Mouse (Mus musculus) spleen, adult 2 months (tissue): Measurements from ENCODE around the gene Fbxo11.
"Not testable (repeated sequence)": the region's sequence is repeated elsewhere in the genome, so short reads cannot be mapped to it uniquely, and the experiment has no call there.

Experiments used
- CTCF ChIP-seq: fragments of 200-500 bp; IDR thresholded peaks from 2 replicates; pipeline ENCODE4 v1.5.1; 2011; ENCODE audit warnings: mild to moderate bottlenecking, inconsistent platforms; ENCODE audit not compliant: insufficient read depth, insufficient read length, insufficient replicate concordance; ENCODE audit errors: extremely low read depth
- POLR2A ChIP-seq: fragments of 200-500 bp; IDR thresholded peaks from 2 replicates; pipeline ENCODE4 v1.6.1; 2011; ENCODE audit warnings: low read depth, low read length, inconsistent platforms

DNA sequence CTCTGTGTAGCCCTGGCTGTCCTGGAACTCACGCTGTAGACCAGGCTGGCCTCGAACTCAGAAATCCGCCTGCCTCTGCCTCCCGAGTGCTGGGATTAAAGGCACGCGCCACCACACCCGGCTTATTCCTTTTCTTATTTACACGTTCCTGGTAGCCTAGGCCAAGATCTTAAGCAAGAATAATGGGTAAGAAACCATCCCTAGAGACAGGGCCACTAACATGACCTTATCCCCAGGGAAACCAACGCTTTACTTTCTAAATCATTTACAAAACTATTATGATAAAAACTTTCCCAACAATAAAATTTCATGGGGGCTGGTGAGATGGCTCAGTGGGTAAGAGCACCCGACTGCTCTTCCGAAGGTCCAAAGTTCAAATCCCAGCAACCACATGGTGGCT, 105.7 kb downstream of the Fbxo11 start:
- not testable (repeated sequence) for TF ChIP-seq CTCF, POLR2A
